Mouse (Mus musculus): ENCODE measurements around the gene Lamp2. TPM values are rescaled to one million over a fixed set of nuclear protein-coding genes. Genes with fewer than 3 reads are reported as not detected.

The Lamp2 gene
- polyA plus RNA-seq, 1 experiment from 2014 or later: 131 TPM

Other genes starting within 250 kb of the Lamp2 start
- 29.7 and 34.2 TPM in 2 replicates for gene Tmem255a, start 204.0 kb downstream of the Lamp2 start, polyA plus RNA-seq (2014; fragmentation: Nextera tagmentation; extraction: Ambion mirVana)
- gene Atp1b4, start 140.3 kb downstream of the Lamp2 start, polyA plus RNA-seq (2014; fragmentation: Nextera tagmentation; extraction: Ambion mirVana): not detected in 2 replicates
- gene Cul4b, start 119.7 kb upstream of the Lamp2 start, polyA plus RNA-seq (2014; fragmentation: Nextera tagmentation; extraction: Ambion mirVana): 38.3 and 39.0 TPM in 2 replicates
- 86.0 and 86.4 TPM in 2 replicates for gene Mcts1, start 144.1 kb upstream of the Lamp2 start, polyA plus RNA-seq (2014; fragmentation: Nextera tagmentation; extraction: Ambion mirVana)
- 42.0 and 46.4 TPM in 2 replicates for gene C1galt1c1, start 178.6 kb upstream of the Lamp2 start, polyA plus RNA-seq (2014; fragmentation: Nextera tagmentation; extraction: Ambion mirVana)

All from intestine, embryonic 14.5 days (tissue).